Mouse (Mus musculus): Measurements from ENCODE around the gene Apoe.

- TF ChIP-seq CTCF (conservative IDR thresholded peaks at IDR 0.05; ENCODE audit: insufficient read depth, insufficient read length, low read depth, low read length) = no peak
- no peak for TF ChIP-seq POLR2A (IDR thresholded peaks at IDR 0.05; ENCODE audit: low read depth, low read length)
Observed at GRCm38 (mm10) chr7:19741329-19742031, 42.5 kb upstream of the Apoe start.

Measured in kidney, adult 2 months (tissue).